Mouse (Mus musculus): Measurements from ENCODE around the gene Trib3.
A peak's percentile ranks its signal among the peaks of the same experiment; 100 is the strongest.
"Not testable (repeated sequence)": the region's sequence is repeated elsewhere in the genome, so short reads cannot be mapped to it uniquely, and the experiment has no call there.

Trib3 gene

DNA sequence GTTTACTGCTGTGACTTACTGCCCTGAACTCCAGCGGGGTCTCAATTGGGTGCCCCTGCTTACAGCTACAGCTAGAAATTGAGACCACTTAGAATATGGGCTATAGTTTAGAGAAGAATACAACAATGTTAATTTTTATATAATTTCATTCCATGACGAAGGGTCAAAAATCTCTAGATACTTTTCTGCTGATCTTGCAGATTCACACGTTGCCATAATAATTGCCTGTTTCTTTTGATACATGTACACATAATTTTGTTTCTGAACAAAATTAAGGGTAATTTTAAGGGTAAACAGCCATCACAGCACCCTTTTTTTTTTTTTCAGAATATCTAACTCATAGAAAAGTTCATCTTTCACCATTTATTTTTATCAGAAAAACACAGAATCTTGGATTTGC lies 36.6 kb downstream of the Trib3 start:
- DNase-seq (ENCODE audit: low spot score in 2 of 2), result no peak

DNA sequence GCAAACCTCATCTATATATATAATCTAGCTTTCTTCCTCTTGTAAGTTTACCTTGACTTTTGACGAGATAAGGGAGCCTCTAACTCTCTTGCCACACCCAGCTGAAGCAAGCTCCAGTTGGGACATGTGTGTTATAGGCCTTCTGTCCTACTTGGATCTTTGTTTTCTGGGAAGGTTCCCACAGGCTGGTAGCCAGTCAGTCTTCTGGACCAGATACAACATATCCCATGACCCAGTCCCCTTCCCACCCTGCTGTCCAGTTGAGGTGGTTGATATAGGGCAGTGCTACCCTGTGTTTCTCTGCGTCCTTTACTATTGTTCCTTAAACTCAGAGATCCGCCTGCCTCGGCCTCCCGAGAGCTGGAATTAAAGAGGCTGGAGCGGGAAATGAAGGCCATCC lies 38.4 kb downstream of the Trib3 start:
- no peak for DNase-seq (ENCODE audit: low spot score in 2 of 2)

DNA sequence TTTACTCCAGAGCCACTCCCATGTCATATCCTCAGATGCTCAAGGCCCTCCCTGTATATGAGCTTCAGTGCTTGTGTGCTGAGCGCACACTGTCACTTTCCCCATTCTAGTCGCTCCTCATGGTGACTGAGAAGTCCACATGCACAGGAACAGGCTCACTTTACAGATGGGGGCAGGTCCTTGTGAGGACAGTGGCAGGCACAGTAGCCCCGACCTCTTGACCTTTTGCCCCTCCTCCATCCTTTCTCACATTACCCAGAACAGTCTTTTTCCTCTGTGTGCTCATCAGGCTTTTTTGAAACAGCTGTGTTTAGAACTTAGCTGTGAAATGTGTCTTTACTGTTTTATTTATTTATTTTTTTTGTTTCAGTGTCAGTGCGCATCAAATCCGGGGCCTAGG lies 40.1 kb downstream of the Trib3 start:
- no peak for DNase-seq (ENCODE audit: low spot score in 2 of 2)

DNA sequence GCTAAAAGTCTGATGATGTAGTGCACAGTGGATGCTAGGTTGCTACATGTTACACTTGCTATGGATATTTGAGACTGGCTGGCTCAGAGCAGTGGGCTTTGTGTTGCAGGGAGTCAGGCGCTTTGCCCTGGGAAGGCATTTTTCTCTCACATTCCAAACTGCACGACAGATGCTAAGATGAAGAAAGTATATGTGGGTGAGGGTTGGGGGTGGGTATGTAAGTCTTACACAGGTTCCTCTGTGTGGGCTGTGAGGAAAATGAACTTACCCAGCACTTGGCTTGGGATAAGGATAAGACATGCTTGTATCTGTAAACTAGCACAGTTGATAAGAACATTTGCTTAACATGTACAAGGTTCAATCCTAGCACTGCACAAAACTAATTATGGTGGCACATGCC lies 41.0 kb downstream of the Trib3 start:
- peak in 1 of 2 experiments; percentile 29 for DNase-seq (ENCODE audit: low spot score in 2 of 2)

DNA sequence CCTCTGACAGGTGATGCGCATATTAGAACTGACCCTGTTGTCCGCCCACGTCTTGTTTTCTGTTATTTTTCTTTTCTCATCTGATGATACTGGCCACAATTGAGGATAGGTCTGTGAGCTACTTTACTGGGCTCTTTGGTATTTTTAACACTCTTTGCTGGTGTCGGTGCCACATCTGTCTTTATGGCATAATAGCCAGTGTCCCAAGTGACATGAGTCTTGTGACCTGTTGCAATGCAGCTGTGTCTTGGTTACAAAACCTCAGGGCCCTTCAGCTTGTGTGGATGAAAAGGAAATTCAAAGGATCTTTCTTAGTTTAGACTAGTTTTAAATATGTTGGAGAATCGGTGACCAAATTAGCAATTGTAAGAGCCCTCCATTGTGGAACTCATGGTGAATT lies 49.3 kb downstream of the Trib3 start:
- no peak for DNase-seq (ENCODE audit: low spot score in 2 of 2)

DNA sequence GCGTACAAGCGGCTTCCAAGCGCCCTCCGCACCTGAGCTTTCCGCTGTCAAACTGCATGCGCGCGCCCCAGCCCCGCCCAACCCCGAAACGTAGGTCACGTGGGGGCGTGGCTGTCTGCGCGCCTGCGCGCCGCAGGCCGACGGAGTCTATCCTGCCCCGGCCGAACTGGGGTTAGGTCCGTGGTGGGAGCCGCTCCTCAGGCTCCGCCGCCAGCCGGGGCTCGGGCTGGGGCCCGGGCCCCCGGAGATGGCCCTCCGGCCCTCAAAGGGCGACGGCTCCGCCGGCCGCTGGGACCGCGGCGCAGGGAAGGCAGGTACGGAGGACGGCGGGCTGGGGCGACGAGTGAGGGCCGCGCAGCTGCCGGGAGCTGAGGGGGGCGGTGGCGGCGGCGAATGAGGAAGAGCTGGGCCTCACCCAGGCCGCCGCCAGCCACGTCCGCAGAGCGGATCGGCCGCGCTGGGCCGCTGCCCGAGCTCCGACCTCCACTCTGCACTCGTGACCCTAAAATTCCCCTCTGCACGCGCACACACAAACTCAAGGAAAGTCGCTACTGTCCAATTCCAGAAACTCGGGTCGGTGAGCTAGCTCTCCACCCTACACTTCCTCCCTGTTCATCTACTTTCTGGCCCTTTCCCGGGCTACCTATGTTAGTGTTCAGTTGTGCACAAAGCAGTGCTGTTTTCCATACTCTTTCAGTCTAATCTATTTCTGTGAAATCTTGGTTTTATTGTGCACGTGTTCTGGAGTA lies 49.9 kb downstream of the Trib3 start, which contains the start of gene Tbc1d20:
Gene Tbc1d20, plus strand, starts transcription at position 102 of the 749 bp plus-strand sequence.
- peak; percentile 78 to 85 for DNase-seq (ENCODE audit: low spot score in 2 of 2)

DNA sequence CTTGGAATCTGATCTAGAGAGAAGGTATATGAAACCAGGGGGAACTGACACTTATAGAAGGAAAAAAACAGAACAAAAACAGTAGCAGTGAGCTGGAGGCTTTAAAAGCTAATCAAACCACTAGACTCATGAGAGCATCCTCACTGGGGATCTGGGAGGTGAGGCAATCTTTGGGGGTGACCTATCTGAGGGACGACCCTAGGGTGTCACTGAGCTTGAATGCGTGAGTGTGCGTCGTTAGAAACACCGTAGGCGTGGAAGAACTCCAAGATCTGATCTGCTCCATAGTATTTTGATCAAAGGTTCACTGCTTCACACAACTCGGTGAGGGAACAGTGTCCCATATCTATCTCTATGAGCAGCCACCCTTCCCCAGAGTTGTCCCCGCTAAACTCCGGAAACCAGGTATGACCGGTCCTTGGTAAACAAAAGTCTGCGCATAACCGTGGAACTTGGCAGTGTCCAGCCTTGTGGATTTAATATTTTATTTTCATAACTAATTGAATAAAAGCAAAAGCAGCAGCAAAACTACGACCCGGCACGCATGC lies 50.6 kb downstream of the Trib3 start:
- DNase-seq (ENCODE audit: low spot score in 2 of 2), result no peak

DNA sequence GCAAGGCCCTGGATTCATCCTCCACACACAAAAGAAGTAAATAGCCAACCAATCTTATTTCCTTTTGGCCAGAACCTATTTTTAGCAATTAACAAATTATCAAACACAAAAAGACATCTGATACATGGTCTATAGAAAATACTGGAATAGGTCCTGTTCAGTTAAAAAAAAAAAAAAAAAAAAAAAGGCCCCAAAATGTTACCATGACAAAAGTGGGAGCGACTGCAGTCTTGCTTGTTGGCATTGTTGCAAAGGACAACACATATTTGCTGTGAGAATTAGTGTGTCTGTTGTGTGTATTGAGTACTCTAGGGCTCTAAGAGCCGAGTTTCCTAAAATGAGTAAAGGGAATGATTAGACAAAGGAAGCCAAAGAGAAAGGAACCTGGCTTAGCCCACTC lies 51.4 kb downstream of the Trib3 start:
- DNase-seq (ENCODE audit: low spot score in 2 of 2), result no peak

DNA sequence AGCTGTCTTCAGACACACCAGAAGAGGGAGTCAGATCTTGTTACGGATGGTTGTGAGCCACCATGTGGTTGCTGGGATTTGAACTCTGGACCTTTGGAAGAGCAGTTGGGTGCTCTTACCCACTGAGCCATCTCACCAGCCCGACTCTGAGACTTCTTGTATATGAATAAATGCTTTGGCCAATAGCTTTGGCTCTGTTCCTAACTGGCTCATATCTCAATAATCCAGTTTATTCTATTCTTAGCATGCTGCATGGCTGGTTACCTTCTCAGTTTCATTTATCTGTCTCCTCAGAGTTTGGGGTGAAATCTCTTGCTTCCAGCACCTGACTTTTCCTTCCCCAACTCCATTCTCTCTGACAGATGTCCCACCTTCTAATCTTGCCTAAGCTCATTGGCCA lies 54.2 kb downstream of the Trib3 start:
- DNase-seq (ENCODE audit: low spot score in 2 of 2), result not testable (repeated sequence)

DNA sequence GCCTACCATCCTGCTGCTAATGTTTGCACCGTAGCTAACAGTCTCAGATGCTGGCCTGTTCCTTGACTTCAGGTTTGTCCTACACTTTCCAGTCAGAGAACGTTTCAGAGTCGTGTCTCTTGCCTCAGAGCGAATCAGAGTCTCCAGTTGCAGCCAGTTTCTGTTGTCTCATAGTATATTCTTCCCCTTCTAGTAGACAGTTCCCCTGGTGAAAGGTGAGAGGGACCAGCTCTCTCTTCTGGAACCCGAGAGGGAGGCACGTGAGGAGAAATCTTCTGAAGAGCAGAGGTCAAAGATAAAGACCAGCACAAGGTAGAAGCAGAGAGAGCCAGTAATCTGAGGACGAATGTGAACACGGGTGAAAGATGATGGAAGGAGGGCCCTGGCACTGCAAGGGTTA lies 55.8 kb downstream of the Trib3 start:
- no peak for DNase-seq (ENCODE audit: low spot score in 2 of 2)

DNA sequence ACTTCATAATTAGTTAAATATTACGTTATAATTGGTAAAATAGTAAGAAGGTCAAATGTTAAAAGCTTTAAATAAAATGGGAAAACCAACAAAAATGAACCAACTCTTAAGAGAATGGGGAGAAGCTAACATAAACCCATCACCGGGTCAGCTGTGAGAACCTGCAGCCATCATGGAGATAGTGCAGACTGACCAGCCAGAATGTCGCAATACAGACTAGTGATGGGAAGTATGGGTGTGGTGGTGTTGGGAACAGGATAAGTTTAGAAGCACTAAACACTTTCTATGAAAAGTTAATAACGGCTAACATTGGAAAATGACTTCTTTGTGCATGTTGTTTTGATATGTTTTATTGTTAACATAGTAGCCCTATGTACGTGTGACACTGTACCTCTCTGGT lies 56.3 kb downstream of the Trib3 start:
- DNase-seq (ENCODE audit: low spot score in 2 of 2), result no peak

Measured in left cerebral cortex, adult 9 months (tissue).